Mouse (Mus musculus): ENCODE measurements at regions not wholly inside any gene's neighbourhood (a gene's known extent, or its start where the extent isn't known, plus 50 kb on each side); places are given as distances from the start of the nearest gene placed in this dataset.

GRCm38 (mm10) chr10:72573991-72574652, 80.5 kb upstream of the Zwint start:
- no peak for DNase-seq

DNA sequence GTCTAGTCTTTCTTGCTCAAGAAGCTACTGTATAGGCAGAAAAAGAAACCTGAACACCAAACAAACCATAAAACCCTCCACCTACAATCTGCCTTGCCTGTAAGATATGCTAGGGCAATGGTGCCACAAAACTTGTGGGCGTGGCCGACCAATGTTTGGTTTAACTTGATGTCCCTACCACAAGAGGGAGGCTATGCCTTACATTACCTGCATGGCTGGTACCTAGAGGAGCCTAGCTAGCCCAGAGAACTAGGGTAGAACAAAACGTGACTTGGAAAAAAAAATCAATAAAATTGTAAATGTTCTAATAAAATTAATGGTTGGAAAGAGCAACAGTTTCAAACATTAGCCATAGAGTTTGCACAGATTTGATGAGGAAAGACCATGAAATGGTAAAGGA, 76.9 kb upstream of the Zwint start:
- no peak for DNase-seq

DNA sequence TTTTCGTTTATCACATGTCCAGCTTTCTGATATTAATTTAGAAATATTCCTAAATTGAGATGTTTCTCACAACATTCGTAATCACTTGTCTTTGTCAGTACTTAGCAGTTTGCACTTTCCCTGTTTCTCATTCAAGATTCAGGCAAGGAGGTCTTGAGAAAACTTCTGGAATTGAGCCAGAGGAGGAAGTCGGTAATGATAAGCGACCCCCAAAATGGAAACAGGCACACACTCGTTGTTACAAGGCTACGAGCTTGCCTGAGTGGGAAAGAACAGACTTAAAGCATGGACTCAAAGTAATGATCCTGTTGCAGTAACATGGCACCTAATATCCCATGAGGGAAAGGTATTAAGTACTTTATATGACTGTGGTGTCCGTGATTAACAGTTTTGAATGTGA, 76.1 kb upstream of the Zwint start:
- DNase-seq = no peak

- no peak for DNase-seq
These were observed 73.3 kb upstream of the Zwint start for GRCm38 (mm10) chr10:72581311-72581710.

- DNase-seq = no peak
These were observed 66.1 kb upstream of the Zwint start for GRCm38 (mm10) chr10:72588561-72588960.

- DNase-seq = no peak
These were observed 61.6 kb upstream of the Zwint start for GRCm38 (mm10) chr10:72593049-72593448.

Measured in right cerebral cortex, postnatal 14 days (tissue).